Mouse (Mus musculus) embryo, embryonic 9.5 days (tissue): ENCODE results near the gene Chaf1a.
A peak's percentile ranks its signal among the peaks of the same experiment; 100 is the strongest.

Source experiments
- DNase-seq: peaks from one replicate; pipeline ENCODE4 v3.0.0-alpha.2; 2017; ENCODE audit errors: extremely low spot score

Gene Chaf1a

GRCm38 (mm10) chr17:56040030-56040856 is at the start of gene Chaf1a:
Chaf1a (plus strand) TSS chr17:56040439.
- peak; percentile 93 for DNase-seq

GRCm38 (mm10) chr17:55996007-55996406 is 44.2 kb upstream of the Chaf1a start:
- DNase-seq = no peak

GRCm38 (mm10) chr17:55999794-56000499 is 40.3 kb upstream of the Chaf1a start:
- DNase-seq = peak; percentile 66

GRCm38 (mm10) chr17:56003000-56003399 is 37.2 kb upstream of the Chaf1a start:
- no peak for DNase-seq

- DNase-seq = no peak
Measured at GRCm38 (mm10) chr17:56005415-56006061, 34.7 kb upstream of the Chaf1a start, which contains the start of the genes Stap2 and Mpnd. Stap2 (minus strand) TSS chr17:56005584. Mpnd (plus strand) TSS chr17:56005711.

- no peak for DNase-seq
Measured at GRCm38 (mm10) chr17:56006956-56007355, 33.3 kb upstream of the Chaf1a start.

- DNase-seq = peak; percentile 54
Measured at GRCm38 (mm10) chr17:56007444-56008355, 32.5 kb upstream of the Chaf1a start.

- DNase-seq = peak; percentile 93
Measured at GRCm38 (mm10) chr17:56008356-56009087, 31.7 kb upstream of the Chaf1a start.

- DNase-seq = peak; percentile 92
Measured at GRCm38 (mm10) chr17:56009088-56009961, 30.9 kb upstream of the Chaf1a start.

- DNase-seq = no peak
Measured at GRCm38 (mm10) chr17:56009962-56010240, 30.3 kb upstream of the Chaf1a start.

GRCm38 (mm10) chr17:56010255-56010654 is 30.0 kb upstream of the Chaf1a start:
- no peak for DNase-seq

GRCm38 (mm10) chr17:56010681-56011080 is 29.6 kb upstream of the Chaf1a start:
- DNase-seq = peak; percentile 81

GRCm38 (mm10) chr17:56011441-56011840 is 28.8 kb upstream of the Chaf1a start:
- no peak for DNase-seq

GRCm38 (mm10) chr17:56015293-56015692 is 24.9 kb upstream of the Chaf1a start:
- DNase-seq = no peak

GRCm38 (mm10) chr17:56016382-56016781 is 23.9 kb upstream of the Chaf1a start:
- no peak for DNase-seq

GRCm38 (mm10) chr17:56016793-56017785 is 23.1 kb upstream of the Chaf1a start:
- DNase-seq = no peak

GRCm38 (mm10) chr17:56017848-56018247 is 22.4 kb upstream of the Chaf1a start:
- no peak for DNase-seq

- DNase-seq = no peak
Measured at GRCm38 (mm10) chr17:56018347-56019131, 21.7 kb upstream of the Chaf1a start.
